Mouse (Mus musculus): ENCODE data around the gene Pmp22.

DNA sequence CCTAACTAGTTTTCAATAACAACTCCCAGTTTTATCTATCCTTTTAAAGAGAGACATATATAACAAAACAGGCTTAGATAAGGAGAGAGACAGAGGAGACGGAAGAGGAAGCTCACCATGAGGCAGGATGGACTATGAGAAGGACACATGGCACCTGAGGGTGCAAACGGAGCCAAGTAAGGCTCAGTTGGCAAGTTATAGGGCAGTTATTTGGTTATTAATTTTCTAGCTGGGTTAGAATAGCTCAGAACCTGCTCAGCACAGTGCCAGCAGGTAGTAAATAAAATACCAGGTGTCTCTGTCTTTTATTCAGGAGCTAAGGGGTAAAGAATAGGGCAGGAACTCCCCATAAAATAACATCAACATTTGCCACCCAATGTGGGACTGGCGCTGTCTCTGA is 30.8 kb upstream of the Pmp22 start:
- TF ChIP-seq ZC3H11A (IDR thresholded peaks at IDR 0.05; ENCODE audit: borderline replicate concordance, low read depth, low read length): no peak
- TF ChIP-seq CHD2 (IDR thresholded peaks at IDR 0.05; ENCODE audit: low read depth, low read length): no peak
- TF ChIP-seq ZNF384 (IDR thresholded peaks at IDR 0.05; ENCODE audit: low read depth, low read length): no peak
- TF ChIP-seq HCFC1 (IDR thresholded peaks at IDR 0.05; ENCODE audit: borderline replicate concordance, insufficient read depth, low read length): no peak

Measured in ES-E14 (cell line).